Mouse (Mus musculus) gastrocnemius, adult 18-20 months (tissue): ENCODE results near the gene Vmn1r223. TPM values are rescaled to one million over a fixed set of nuclear protein-coding genes. Genes with fewer than 3 reads are reported as not detected.

Experiments used
- total RNA-seq, 2 experiments: library from RNA; stranded (reverse); gene quantifications; 2 replicates each; pipeline ENCODE4 v1.2.3; 2021

Gene Vmn1r223
- total RNA-seq, 2 experiments from 2014 or later, result not detected

Other genes starting within 250 kb of the Vmn1r223 start
- gene Vmn1r213, start 239.5 kb upstream of the Vmn1r223 start, total RNA-seq, result not detected
- gene Vmn1r214, start 216.7 kb upstream of the Vmn1r223 start, total RNA-seq, result not detected
- gene Vmn1r215, start 179.1 kb upstream of the Vmn1r223 start, total RNA-seq, result not detected
- not detected for gene Vmn1r217, start 128.9 kb upstream of the Vmn1r223 start, total RNA-seq
- not detected for gene Vmn1r218, start 114.0 kb upstream of the Vmn1r223 start, total RNA-seq
- gene Vmn1r219, start 87.8 kb upstream of the Vmn1r223 start, total RNA-seq, result not detected
- not detected for gene Vmn1r220, start 59.2 kb upstream of the Vmn1r223 start, total RNA-seq
- gene Vmn1r221, start 33.0 kb upstream of the Vmn1r223 start, total RNA-seq, result not detected
- gene Vmn1r222, start 11.2 kb upstream of the Vmn1r223 start, total RNA-seq, result not detected
- 10 to 100 TPM in 1 of 2 experiments, 1 to 10 TPM in 1; 9.9 to 11.7 TPM for gene Zfp322a, start 122.1 kb downstream of the Vmn1r223 start, total RNA-seq
- gene Abt1, start 176.7 kb downstream of the Vmn1r223 start, total RNA-seq, result 1 to 10 TPM; 3.8 to 4.2 TPM
- gene Btn1a1, start 218.8 kb downstream of the Vmn1r223 start, total RNA-seq, result not detected
- gene Btn2a2, start 241.7 kb downstream of the Vmn1r223 start, total RNA-seq, result not detected